Mouse (Mus musculus): ENCODE results near the gene Axin1. TPM values are rescaled to one million over a fixed set of nuclear protein-coding genes. Genes with fewer than 3 reads are reported as not detected.

The Axin1 gene
- polyA plus RNA-seq, 1 experiment from 2014 or later, result 10.0 TPM

DNA sequence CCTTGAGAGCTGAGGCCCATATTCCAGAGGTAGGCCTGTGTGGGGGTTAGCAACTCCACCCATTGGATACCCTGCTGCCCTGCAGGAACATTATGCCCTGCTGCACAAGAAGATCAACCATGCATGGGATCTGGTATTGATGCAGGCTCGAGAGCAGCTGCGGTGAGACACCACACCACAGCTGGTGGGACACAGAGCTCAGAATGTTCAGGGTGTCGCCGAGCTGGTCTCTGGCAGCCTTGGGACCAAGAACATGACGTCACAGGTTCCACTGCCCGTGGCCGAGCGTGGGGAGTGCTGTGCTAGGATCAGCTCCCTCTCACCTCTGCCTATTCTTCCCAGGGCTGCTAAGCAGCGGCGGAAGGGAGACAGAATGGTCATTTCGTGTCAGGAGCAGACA lies 66.3 kb downstream of the Axin1 start:
- Histone ChIP-seq H3K27me3 (ENCODE audit: low read depth, poor library complexity, severe bottlenecking) (peaks cover 63% of the 10 kb centered on the region), H3K36me3 (no peaks in the 10 kb centered on the region), H3K9me3 (replicated peaks) (no peaks in the 10 kb centered on the region), H3K4me1 (peaks cover 37% of the 10 kb centered on the region), H3K4me3 (no peak overlapping the region), H3K27ac (replicated peaks) (no peak overlapping the region; the same call in 1 of the 2 replicates)
- DNase-seq (ENCODE audit: low spot score), result no peak
- 36% methylated on average over 11 of the region's 11 CpGs for WGBS

DNA sequence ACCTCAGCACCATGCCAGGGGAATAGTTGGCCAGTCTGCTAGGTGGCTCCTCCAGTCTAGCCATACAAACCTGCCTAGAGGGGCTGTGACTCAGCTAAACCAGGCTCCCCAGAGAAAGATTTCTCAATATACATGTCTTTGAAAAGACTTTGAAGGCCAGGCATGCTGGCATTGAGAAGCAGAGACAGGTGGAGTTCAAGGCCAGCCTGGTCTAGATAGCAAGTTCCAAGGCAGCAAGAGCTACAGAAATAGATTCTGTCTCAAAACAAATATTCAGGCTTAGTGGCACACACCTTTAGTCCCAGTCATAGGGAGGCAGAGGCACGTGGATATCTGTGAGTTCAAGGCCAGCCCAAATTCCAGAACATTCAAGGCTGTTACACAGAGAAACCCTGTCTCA lies 67.9 kb downstream of the Axin1 start:
- 85% methylated on average over 1 of the region's 1 CpGs for WGBS
- Histone ChIP-seq H3K36me3 (no peaks in the 10 kb centered on the region), H3K4me1 (peaks cover 26% of the 10 kb centered on the region), H3K4me3 (no peak overlapping the region), H3K9me3 (replicated peaks) (no peaks in the 10 kb centered on the region), H3K27me3 (ENCODE audit: low read depth, poor library complexity, severe bottlenecking) (peaks cover 46% of the 10 kb centered on the region), H3K27ac (replicated peaks) (no peak overlapping the region)
- DNase-seq (ENCODE audit: low spot score), result no peak

DNA sequence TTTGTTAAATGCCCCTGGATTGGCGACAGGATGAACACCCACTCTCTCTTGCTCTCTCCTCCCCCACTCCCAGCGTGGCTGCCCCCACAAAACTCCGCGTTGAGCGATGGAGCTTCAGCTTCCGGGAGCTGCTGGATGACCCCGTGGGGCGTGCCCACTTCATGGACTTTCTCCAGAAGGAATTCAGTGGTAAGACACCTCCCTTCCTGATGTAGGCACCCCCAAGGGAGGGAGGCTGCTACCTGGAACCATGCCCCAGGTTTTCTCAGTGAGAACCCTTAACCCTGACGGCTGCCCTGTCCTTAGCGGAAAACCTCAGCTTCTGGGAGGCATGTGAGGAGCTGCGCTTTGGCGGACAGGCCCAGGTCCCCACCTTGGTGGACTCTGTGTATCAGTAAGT lies 69.2 kb downstream of the Axin1 start, which contains the start of gene Arhgdig:
Arhgdig (minus strand) TSS at position 101 of the 400 bp plus-strand sequence.
- 89% methylated on average over 12 of the region's 12 CpGs for WGBS
- no peak within 1 kb of the TSS for H3K27ac ChIP-seq (replicated peaks)
- DNase-seq (ENCODE audit: low spot score), result no peak

DNA sequence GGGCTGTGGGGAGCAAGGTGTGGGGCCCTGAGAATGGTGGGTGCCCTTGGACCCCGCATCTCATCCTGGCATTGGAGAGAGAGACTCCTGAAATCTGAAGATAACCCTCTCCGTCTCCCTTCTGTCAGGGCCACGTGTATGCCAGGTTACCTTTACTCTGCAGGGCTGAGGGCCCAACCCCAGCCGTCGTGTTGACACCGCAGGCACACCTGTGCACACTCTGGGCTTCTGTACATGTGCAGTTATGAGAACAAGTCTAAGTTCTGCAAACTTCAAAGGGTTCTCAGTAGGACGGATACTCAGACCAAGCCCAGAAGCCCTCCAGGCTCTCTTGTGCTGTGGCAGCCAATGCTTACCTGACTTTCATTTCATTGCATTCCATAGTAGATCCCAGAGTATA lies 73.8 kb downstream of the Axin1 start:
- DNase-seq (ENCODE audit: low spot score), result no peak
- Histone ChIP-seq H3K36me3 (peaks cover 8% of the 10 kb centered on the region), H3K27ac (replicated peaks) (no peak overlapping the region), H3K27me3 (ENCODE audit: low read depth, poor library complexity, severe bottlenecking) (no peaks in the 10 kb centered on the region), H3K4me3 (no peak overlapping the region), H3K4me1 (no peaks in the 10 kb centered on the region), H3K9me3 (replicated peaks) (no peaks in the 10 kb centered on the region)
- 90% methylated on average over 7 of the region's 7 CpGs for WGBS

More for the DNA sequence above, 69.2 kb downstream of the Axin1 start, which contains the start of gene Arhgdig:
- no peaks in the 10 kb centered on the region for H3K9me3 ChIP-seq (replicated peaks)
- H3K4me1 ChIP-seq, result peaks cover 23% of the 10 kb centered on the region
- peaks cover 33% of the 10 kb centered on the region for H3K27me3 ChIP-seq (ENCODE audit: low read depth, poor library complexity, severe bottlenecking)
- H3K36me3 ChIP-seq, result no peaks in the 10 kb centered on the region
- no peak within 1 kb of the TSS for H3K4me3 ChIP-seq

DNA sequence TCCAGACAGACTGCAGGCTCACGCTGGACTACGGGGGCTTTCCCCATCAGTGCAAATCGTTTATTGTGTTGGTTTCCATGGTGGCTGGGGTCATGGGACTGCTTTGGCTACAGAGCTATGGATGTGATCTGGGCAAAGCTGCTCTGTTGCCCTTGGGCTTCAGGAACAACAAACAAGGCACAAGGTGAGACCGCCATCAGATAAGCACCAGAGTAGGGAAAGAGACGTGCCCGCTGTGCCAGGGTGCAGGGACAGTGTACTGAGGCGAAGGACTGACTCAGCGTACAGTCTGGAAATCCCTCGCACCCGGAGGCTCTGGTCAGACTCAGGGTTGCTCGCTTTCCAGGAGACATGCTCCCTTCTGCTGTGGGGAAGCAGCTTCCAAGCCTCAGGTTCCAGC lies 74.2 kb downstream of the Axin1 start:
- Histone ChIP-seq H3K36me3 (peaks cover 8% of the 10 kb centered on the region), H3K27me3 (ENCODE audit: low read depth, poor library complexity, severe bottlenecking) (no peaks in the 10 kb centered on the region), H3K9me3 (replicated peaks) (no peaks in the 10 kb centered on the region), H3K4me1 (no peaks in the 10 kb centered on the region), H3K4me3 (no peak overlapping the region), H3K27ac (replicated peaks) (no peak overlapping the region)
- WGBS, result 88% methylated on average over 11 of the region's 11 CpGs
- no peak for DNase-seq (ENCODE audit: low spot score)

DNA sequence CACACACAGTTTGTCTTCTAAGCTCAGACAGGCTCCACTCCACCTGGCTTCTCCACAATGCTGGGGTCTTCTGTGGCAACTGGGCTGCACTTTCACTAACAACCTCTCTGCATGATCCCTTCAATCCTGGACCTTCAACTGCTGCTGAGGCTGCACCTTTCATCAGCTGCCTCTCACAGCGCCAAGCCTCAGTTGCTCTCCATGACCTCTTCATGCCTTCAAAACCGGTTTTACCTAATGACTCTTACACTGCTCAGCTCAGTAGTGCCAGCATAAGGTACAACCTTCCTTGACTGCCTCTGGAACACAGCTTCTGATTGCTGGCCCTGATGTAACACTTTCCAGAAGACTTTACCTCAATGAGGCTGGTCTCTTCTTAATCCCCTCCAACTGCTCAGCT lies 83.0 kb downstream of the Axin1 start:
- H3K9me3 ChIP-seq (replicated peaks), result no peaks in the 10 kb centered on the region
- H3K4me1 ChIP-seq, result no peaks in the 10 kb centered on the region
- 0 out of 2 replicates have a peak, but pooled peaks cover 10% of the 10 kb centered on the region for H3K36me3 ChIP-seq
- no peak overlapping the region for H3K27ac ChIP-seq (replicated peaks)
- DNase-seq (ENCODE audit: low spot score), result no peak
- H3K27me3 ChIP-seq (ENCODE audit: low read depth, poor library complexity, severe bottlenecking), result no peaks in the 10 kb centered on the region
- no peak overlapping the region for H3K4me3 ChIP-seq
- 77% methylated on average over 2 of the region's 2 CpGs for WGBS

DNA sequence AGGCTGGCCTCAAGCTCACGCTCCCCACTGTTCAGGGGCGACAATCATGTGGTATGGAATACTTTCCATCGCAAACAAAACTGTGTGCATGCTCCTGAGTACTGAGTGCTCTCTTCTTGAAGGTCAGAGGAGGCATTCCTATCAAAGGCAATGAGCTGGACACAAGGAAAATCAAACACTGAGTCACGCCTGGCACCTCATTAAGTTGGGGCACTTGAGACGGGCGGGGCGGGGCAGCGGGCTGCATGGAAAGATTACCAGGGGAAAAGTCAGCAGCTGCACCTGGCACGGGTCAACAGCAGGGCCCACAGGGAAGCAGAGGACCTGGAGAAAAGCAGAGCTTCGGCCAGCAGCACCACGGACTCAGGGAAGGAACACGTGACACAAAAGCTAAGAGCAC lies 86.7 kb downstream of the Axin1 start:
- Histone ChIP-seq H3K4me1 (no peaks in the 10 kb centered on the region), H3K4me3 (no peak overlapping the region), H3K36me3 (no peaks in the 10 kb centered on the region), H3K27me3 (ENCODE audit: low read depth, poor library complexity, severe bottlenecking) (no peaks in the 10 kb centered on the region), H3K9me3 (replicated peaks) (no peaks in the 10 kb centered on the region), H3K27ac (replicated peaks) (no peak overlapping the region)
- WGBS, result 89% methylated on average over 12 of the region's 12 CpGs
- no peak for DNase-seq (ENCODE audit: low spot score)

DNA sequence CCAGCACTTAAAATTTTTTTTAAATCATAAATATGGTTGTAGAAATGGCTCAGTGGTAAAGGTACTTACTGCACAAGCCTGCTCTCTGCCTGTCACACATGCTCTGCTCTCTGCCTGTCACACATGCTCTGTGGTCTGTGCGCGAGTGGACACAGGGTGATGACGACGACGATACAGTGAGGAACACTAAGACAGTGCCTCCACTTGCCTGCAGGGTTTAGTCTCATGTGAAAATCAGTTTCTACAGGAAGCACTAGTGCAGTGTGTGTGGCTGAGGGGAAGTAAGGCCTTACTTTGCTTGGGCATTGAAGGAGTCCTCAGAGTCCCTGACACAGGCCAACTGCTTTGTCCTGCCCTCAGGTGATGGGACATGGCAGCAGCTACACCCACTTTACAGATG lies 91.3 kb downstream of the Axin1 start:
- Histone ChIP-seq H3K27ac (replicated peaks) (no peak overlapping the region), H3K4me3 (no peak overlapping the region), H3K36me3 (no peaks in the 10 kb centered on the region), H3K4me1 (no peaks in the 10 kb centered on the region), H3K27me3 (ENCODE audit: low read depth, poor library complexity, severe bottlenecking) (no peaks in the 10 kb centered on the region), H3K9me3 (replicated peaks) (no peaks in the 10 kb centered on the region)
- 94% methylated on average over 5 of the region's 5 CpGs for WGBS
- DNase-seq (ENCODE audit: low spot score), result no peak

DNA sequence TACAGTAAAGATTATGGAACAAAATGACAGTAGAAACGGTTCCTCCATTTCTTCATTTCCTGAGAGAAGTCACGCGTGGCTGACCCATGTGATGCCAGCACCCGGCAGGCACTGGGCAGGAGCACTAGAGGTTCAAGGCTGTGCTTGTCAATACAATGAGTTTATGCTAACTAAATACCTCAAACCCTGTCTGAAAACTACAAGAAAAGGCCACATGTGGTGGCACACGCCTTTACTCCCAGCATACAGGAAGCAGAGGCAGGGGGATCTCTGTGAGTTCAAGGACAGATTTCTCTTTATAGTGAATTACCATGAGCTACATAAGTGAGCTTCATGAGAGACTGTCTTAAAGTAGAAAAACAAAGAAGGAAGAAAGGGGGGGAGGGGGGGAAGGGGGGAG lies 92.7 kb downstream of the Axin1 start:
- Histone ChIP-seq H3K27ac (replicated peaks) (no peak overlapping the region), H3K27me3 (ENCODE audit: low read depth, poor library complexity, severe bottlenecking) (no peaks in the 10 kb centered on the region), H3K4me3 (no peak overlapping the region), H3K4me1 (0 out of 2 replicates have a peak, but pooled peaks cover 5% of the 10 kb centered on the region), H3K36me3 (no peaks in the 10 kb centered on the region), H3K9me3 (replicated peaks) (no peaks in the 10 kb centered on the region)
- 92% methylated on average over 5 of the region's 5 CpGs for WGBS
- DNase-seq (ENCODE audit: low spot score), result no peak

DNA sequence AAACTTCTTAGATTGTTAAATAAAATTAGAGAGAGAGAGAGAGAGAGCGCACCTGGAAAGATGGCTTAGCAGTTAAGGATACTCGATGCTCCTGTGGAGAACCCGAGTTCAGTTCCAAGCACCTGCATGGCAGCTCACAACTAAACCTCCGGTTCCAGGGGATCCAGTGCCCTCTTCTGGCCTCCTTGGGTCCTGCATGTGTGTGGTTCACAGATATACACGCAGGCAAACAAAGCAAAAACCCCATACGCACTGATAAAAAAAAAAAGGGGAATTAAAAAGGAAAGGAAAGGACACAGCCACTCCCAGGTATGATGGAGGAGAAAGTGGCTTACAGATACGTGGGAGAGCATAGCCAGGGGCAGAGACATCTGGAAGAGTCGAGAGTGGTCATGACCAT lies 94.4 kb downstream of the Axin1 start:
- H3K27me3 ChIP-seq (ENCODE audit: low read depth, poor library complexity, severe bottlenecking), result no peaks in the 10 kb centered on the region
- 72% methylated on average over 8 of the region's 8 CpGs for WGBS
- no peak overlapping the region for H3K4me3 ChIP-seq
- no peak for DNase-seq (ENCODE audit: low spot score)
- H3K4me1 ChIP-seq, result 0 out of 2 replicates have a peak, but pooled peaks cover 5% of the 10 kb centered on the region
- no peak overlapping the region for H3K27ac ChIP-seq (replicated peaks)
- H3K9me3 ChIP-seq (replicated peaks), result no peaks in the 10 kb centered on the region
- no peaks in the 10 kb centered on the region for H3K36me3 ChIP-seq

DNA sequence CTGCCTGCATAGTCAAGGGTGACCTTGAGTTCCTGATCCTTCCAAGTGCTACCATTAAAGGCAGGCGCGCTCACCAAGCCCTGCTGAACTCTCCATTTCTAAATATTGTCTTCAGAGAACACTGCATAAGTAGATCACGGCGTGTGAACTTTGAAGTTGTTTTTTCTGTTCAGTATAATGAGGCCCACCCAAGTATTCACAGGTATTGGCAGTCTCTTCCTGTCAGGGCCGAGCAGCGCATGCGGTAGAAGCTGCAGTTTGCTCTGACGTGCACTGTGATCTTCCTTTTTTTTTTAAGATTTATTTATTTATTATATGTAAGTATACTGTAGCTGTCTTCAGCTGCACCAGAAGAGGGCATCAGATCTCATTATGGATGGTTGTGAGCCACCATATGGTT lies 95.9 kb downstream of the Axin1 start:
- H3K27ac ChIP-seq (replicated peaks), result no peak overlapping the region
- 0 out of 2 replicates have a peak, but pooled peaks cover 5% of the 10 kb centered on the region for H3K4me1 ChIP-seq
- H3K4me3 ChIP-seq, result no peak overlapping the region
- DNase-seq (ENCODE audit: low spot score), result no peak
- 92% methylated on average over 8 of the region's 8 CpGs for WGBS
- H3K27me3 ChIP-seq (ENCODE audit: low read depth, poor library complexity, severe bottlenecking), result no peaks in the 10 kb centered on the region
- no peaks in the 10 kb centered on the region for H3K9me3 ChIP-seq (replicated peaks)
- H3K36me3 ChIP-seq, result no peaks in the 10 kb centered on the region

DNA sequence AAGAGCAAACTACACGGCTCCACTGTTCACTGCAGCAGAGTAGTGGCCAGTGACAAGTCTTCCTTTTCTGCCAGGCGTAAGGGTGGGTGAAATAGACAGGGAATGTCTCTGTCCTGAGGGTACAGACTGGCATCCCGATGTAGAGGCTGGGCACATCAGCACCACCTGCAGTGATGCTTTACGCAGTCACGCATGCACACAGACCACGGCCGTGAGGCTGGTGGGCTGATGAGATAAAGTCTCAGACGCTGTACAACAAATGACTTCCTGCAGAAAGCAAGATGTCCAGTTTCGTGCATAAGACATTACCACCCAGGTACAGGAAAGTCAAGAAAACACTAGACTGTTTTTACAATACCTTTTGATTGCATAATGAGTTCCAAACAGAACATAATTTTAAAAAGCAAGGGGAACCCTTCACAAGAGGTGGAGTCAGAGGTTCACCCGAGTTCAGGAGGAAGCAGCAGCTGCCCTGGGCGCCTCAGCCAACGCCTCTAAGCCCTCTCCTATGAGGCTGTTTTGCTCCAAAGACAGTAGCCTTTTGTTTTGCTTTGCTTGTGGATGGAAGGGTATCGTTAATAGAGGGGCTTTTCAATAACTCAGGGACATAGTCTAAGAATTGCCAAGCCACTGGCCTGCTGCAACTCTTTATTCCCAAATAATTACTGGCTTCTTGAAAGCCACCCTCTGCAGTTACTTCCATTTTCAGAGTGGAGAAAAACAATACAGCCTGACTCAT lies 96.8 kb downstream of the Axin1 start:
- H3K4me1 ChIP-seq, result 0 out of 2 replicates have a peak, but pooled peaks cover 5% of the 10 kb centered on the region
- H3K4me3 ChIP-seq, result no peak overlapping the region
- no peak for DNase-seq (ENCODE audit: low spot score)
- no peak overlapping the region for H3K27ac ChIP-seq (replicated peaks)
- H3K9me3 ChIP-seq (replicated peaks), result no peaks in the 10 kb centered on the region
- no peaks in the 10 kb centered on the region for H3K36me3 ChIP-seq
- no peaks in the 10 kb centered on the region for H3K27me3 ChIP-seq (ENCODE audit: low read depth, poor library complexity, severe bottlenecking)
- WGBS, result 75% methylated on average over 13 of the region's 13 CpGs

DNA sequence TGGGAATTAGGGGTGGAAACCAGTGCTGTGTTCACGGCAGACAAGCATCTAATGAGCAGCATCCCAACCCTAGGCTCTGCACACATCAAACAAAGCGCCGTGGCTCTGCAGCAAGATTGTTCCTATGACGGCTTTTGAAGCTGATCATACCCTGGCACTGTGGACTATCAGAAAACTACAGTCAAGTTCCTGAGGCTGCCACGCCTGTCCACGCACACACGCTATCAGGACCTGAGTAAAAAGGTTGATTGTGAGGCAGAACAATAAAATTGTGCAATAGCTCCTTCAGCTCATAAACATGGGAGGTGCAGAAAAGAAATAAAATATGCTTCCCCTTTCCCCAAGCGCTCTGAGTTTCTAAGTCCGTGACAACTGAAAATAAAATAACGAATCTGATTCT lies 99.2 kb downstream of the Axin1 start:
- Histone ChIP-seq H3K4me1 (peaks cover 5% of the 10 kb centered on the region; the same call in 1 of the 2 replicates), H3K27me3 (ENCODE audit: low read depth, poor library complexity, severe bottlenecking) (no peaks in the 10 kb centered on the region), H3K4me3 (no peak overlapping the region), H3K9me3 (replicated peaks) (no peaks in the 10 kb centered on the region), H3K27ac (replicated peaks) (no peak overlapping the region), H3K36me3 (no peaks in the 10 kb centered on the region)
- DNase-seq (ENCODE audit: low spot score), result no peak
- 87% methylated on average over 10 of the region's 10 CpGs for whole genome bisulfite sequencing
